Mouse (Mus musculus): ENCODE measurements at regions not wholly inside any gene's neighbourhood (a gene's known extent, or its start where the extent isn't known, plus 50 kb on each side); places are given as distances from the start of the nearest gene placed in this dataset.

- in situ Hi-C loops (cut with MboI; ENCODE audit: low sequenced_read_pairs in 2 of 2, unreplicated experiment in 2 of 2), result no loop called here
- Histone ChIP-seq H3K27ac (ENCODE audit: insufficient read depth, low read depth, low read length, poor library complexity, severe bottlenecking) (no peak overlapping the region), H3K36me3 (ENCODE audit: control insufficient read depth, insufficient read depth, low read length, poor library complexity, severe bottlenecking) (no peaks in the 10 kb centered on the region), H3K9ac (ENCODE audit: insufficient read depth, low read depth, low read length, poor library complexity, severe bottlenecking) (no peak overlapping the region), H3K4me3 (ENCODE audit: insufficient read depth in 1 of 2, low read depth in 1 of 2, low read length in 2 of 2, poor library complexity in 1 of 2, severe bottlenecking in 1 of 2) (no peak overlapping the region), H3K4me1 (ENCODE audit: control insufficient read depth in 2 of 2, insufficient read depth in 2 of 2, low read length in 2 of 2, poor library complexity in 1 of 2) (peaks cover 2 to 24% of the 10 kb centered on the region in 2 experiments; a peak in 2 of 4 replicates), H3K9me3 (ENCODE audit: control insufficient read depth, insufficient read depth, low read depth, low read length) (no peaks in the 10 kb centered on the region)
- TF ChIP-seq MAFK (IDR thresholded peaks at IDR 0.05; ENCODE audit: insufficient read depth, low read depth, low read length) (no peak), ZC3H11A (IDR thresholded peaks at IDR 0.05; ENCODE audit: borderline replicate concordance, low read depth, low read length) (no peak), HCFC1 (IDR thresholded peaks at IDR 0.05; ENCODE audit: borderline replicate concordance, insufficient read depth, low read length) (no peak), ZNF384 (IDR thresholded peaks at IDR 0.05; ENCODE audit: low read depth, low read length) (no peak), CHD2 (IDR thresholded peaks at IDR 0.05; ENCODE audit: low read depth, low read length) (no peak)
- no peak for DNase-seq (ENCODE audit: low read depth, low spot score)
These were observed 283.2 kb upstream of the Eef2kmt start for GRCm38 (mm10) chr16:5538836-5539510.

GRCm38 (mm10) chr16:5537286-5538204, 281.8 kb upstream of the Eef2kmt start:
- Histone ChIP-seq H3K36me3 (ENCODE audit: control insufficient read depth, insufficient read depth, low read length, poor library complexity, severe bottlenecking) (no peaks in the 10 kb centered on the region), H3K4me1 (ENCODE audit: control insufficient read depth in 2 of 2, insufficient read depth in 2 of 2, low read length in 2 of 2, poor library complexity in 1 of 2) (peaks cover 2 to 24% of the 10 kb centered on the region in 2 experiments; a peak in 2 of 4 replicates), H3K9ac (ENCODE audit: insufficient read depth, low read depth, low read length, poor library complexity, severe bottlenecking) (no peak overlapping the region), H3K27ac (ENCODE audit: insufficient read depth, low read depth, low read length, poor library complexity, severe bottlenecking) (no peak overlapping the region; the same call in 1 of the 2 replicates), H3K4me3 (ENCODE audit: insufficient read depth in 1 of 2, low read depth in 1 of 2, low read length in 2 of 2, poor library complexity in 1 of 2, severe bottlenecking in 1 of 2) (peak overlapping the region in 1 of 2 experiments; percentile 29; a peak in 2 of 4 replicates), H3K9me3 (ENCODE audit: control insufficient read depth, insufficient read depth, low read depth, low read length) (no peaks in the 10 kb centered on the region)
- TF ChIP-seq ZNF384 (IDR thresholded peaks at IDR 0.05; ENCODE audit: low read depth, low read length) (no peak), HCFC1 (IDR thresholded peaks at IDR 0.05; ENCODE audit: borderline replicate concordance, insufficient read depth, low read length) (no peak), ZC3H11A (IDR thresholded peaks at IDR 0.05; ENCODE audit: borderline replicate concordance, low read depth, low read length) (peak; percentile 9; the same call in 1 of the 2 replicates), MAFK (IDR thresholded peaks at IDR 0.05; ENCODE audit: insufficient read depth, low read depth, low read length) (no peak), CHD2 (IDR thresholded peaks at IDR 0.05; ENCODE audit: low read depth, low read length) (no peak)
- in situ Hi-C loops (cut with MboI; ENCODE audit: low sequenced_read_pairs in 2 of 2, unreplicated experiment in 2 of 2), result no loop called here
- DNase-seq (ENCODE audit: low read depth, low spot score), result peak; percentile 79

GRCm38 (mm10) chr16:5536515-5536972, 280.8 kb upstream of the Eef2kmt start:
- no peak overlapping the region for H3K4me3 ChIP-seq (ENCODE audit: insufficient read depth in 1 of 2, low read depth in 1 of 2, low read length in 2 of 2, poor library complexity in 1 of 2, severe bottlenecking in 1 of 2)
- H3K36me3 ChIP-seq (ENCODE audit: control insufficient read depth, insufficient read depth, low read length, poor library complexity, severe bottlenecking), result no peaks in the 10 kb centered on the region
- DNase-seq (ENCODE audit: low read depth, low spot score), result no peak
- no peak overlapping the region for H3K27ac ChIP-seq (ENCODE audit: insufficient read depth, low read depth, low read length, poor library complexity, severe bottlenecking)
- H3K4me1 ChIP-seq (ENCODE audit: control insufficient read depth in 2 of 2, insufficient read depth in 2 of 2, low read length in 2 of 2, poor library complexity in 1 of 2), result peaks cover 2 to 21% of the 10 kb centered on the region in 2 experiments; a peak in 2 of 4 replicates
- in situ Hi-C loops (cut with MboI; ENCODE audit: low sequenced_read_pairs in 2 of 2, unreplicated experiment in 2 of 2), result no loop called here
- H3K9ac ChIP-seq (ENCODE audit: insufficient read depth, low read depth, low read length, poor library complexity, severe bottlenecking), result no peak overlapping the region
- no peaks in the 10 kb centered on the region for H3K9me3 ChIP-seq (ENCODE audit: control insufficient read depth, insufficient read depth, low read depth, low read length)
- TF ChIP-seq MAFK (IDR thresholded peaks at IDR 0.05; ENCODE audit: insufficient read depth, low read depth, low read length) (no peak), ZNF384 (IDR thresholded peaks at IDR 0.05; ENCODE audit: low read depth, low read length) (no peak), CHD2 (IDR thresholded peaks at IDR 0.05; ENCODE audit: low read depth, low read length) (no peak), HCFC1 (IDR thresholded peaks at IDR 0.05; ENCODE audit: borderline replicate concordance, insufficient read depth, low read length) (no peak), ZC3H11A (IDR thresholded peaks at IDR 0.05; ENCODE audit: borderline replicate concordance, low read depth, low read length) (no peak)

- Histone ChIP-seq H3K4me1 (ENCODE audit: control insufficient read depth in 2 of 2, insufficient read depth in 2 of 2, low read length in 2 of 2, poor library complexity in 1 of 2) (peaks cover 2 to 21% of the 10 kb centered on the region in 2 experiments; a peak in 2 of 4 replicates), H3K9me3 (ENCODE audit: control insufficient read depth, insufficient read depth, low read depth, low read length) (no peaks in the 10 kb centered on the region), H3K9ac (ENCODE audit: insufficient read depth, low read depth, low read length, poor library complexity, severe bottlenecking) (no peak overlapping the region), H3K36me3 (ENCODE audit: control insufficient read depth, insufficient read depth, low read length, poor library complexity, severe bottlenecking) (no peaks in the 10 kb centered on the region), H3K4me3 (ENCODE audit: insufficient read depth in 1 of 2, low read depth in 1 of 2, low read length in 2 of 2, poor library complexity in 1 of 2, severe bottlenecking in 1 of 2) (no peak overlapping the region), H3K27ac (ENCODE audit: insufficient read depth, low read depth, low read length, poor library complexity, severe bottlenecking) (no peak overlapping the region)
- DNase-seq (ENCODE audit: low read depth, low spot score), result no peak
- TF ChIP-seq ZC3H11A (IDR thresholded peaks at IDR 0.05; ENCODE audit: borderline replicate concordance, low read depth, low read length) (no peak), HCFC1 (IDR thresholded peaks at IDR 0.05; ENCODE audit: borderline replicate concordance, insufficient read depth, low read length) (no peak), MAFK (IDR thresholded peaks at IDR 0.05; ENCODE audit: insufficient read depth, low read depth, low read length) (no peak), ZNF384 (IDR thresholded peaks at IDR 0.05; ENCODE audit: low read depth, low read length) (no peak), CHD2 (IDR thresholded peaks at IDR 0.05; ENCODE audit: low read depth, low read length) (no peak)
- in situ Hi-C loops (cut with MboI; ENCODE audit: low sequenced_read_pairs in 2 of 2, unreplicated experiment in 2 of 2), result no loop called here
These were observed 279.6 kb upstream of the Eef2kmt start for GRCm38 (mm10) chr16:5535414-5535813.

Data from ES-E14 (cell line).